Mouse (Mus musculus) intestine, postnatal 0 days (tissue): ENCODE data around the gene Clec16a. TPM values are rescaled to one million over a fixed set of nuclear protein-coding genes. Genes with fewer than 3 reads are reported as not detected.

Experiments
- ATAC-seq: fragments of 200-750 bp; cut with Nextera tagmentation; 2 replicates; pipeline ENCODE4 v1.8.0; 2017; ENCODE audit warnings: mild to moderate bottlenecking, moderate TSS enrichment, moderate library complexity
- H3K27ac ChIP-seq: fragments of 300-500 bp; sonication (generic); 2 replicates; pipeline ENCODE4 v1.5.1; 2014; ENCODE audit warnings: mild to moderate bottlenecking, low read depth, low read length, moderate library complexity
- H3K27me3 ChIP-seq: fragments of 300-500 bp; sonication (generic); replicated peaks from 2 replicates; pipeline ENCODE4 v1.6.1; 2014; ENCODE audit warnings: low read length, mixed read lengths; ENCODE audit not compliant: control insufficient read depth, insufficient read depth
- H3K36me3 ChIP-seq: fragments of 300-500 bp; sonication (generic); 2 replicates; pipeline ENCODE4 v1.6.1; 2014; ENCODE audit warnings: mild to moderate bottlenecking, moderate library complexity; ENCODE audit not compliant: control insufficient read depth, insufficient read depth
- H3K4me1 ChIP-seq: fragments of 300-500 bp; sonication (generic); replicated peaks from 2 replicates; pipeline ENCODE4 v1.6.1; 2014; ENCODE audit warnings: antibody characterized with exemption, low read length, mixed read lengths; ENCODE audit not compliant: control insufficient read depth, insufficient read depth
- H3K4me2 ChIP-seq: fragments of 300-500 bp; sonication (generic); replicated peaks from 2 replicates; pipeline ENCODE4 v1.6.1; 2014; ENCODE audit warnings: low read depth, mild to moderate bottlenecking, moderate library complexity
- H3K4me3 ChIP-seq: fragments of 300-500 bp; sonication (generic); 2 replicates; pipeline ENCODE4 v1.5.1; 2014; ENCODE audit warnings: low read depth, low read length
- H3K9ac ChIP-seq: fragments of 300-500 bp; sonication (generic); 2 replicates; pipeline ENCODE4 v1.6.1; 2014; ENCODE audit warnings: mild to moderate bottlenecking, low read depth, low read length
- H3K9me3 ChIP-seq: fragments of 300-500 bp; sonication (generic); 2 replicates; pipeline ENCODE4 v1.6.1; 2016; ENCODE audit warnings: mixed run types; ENCODE audit not compliant: control insufficient read depth
- CTCF ChIP-seq: sonication (generic); IDR thresholded peaks from 2 replicates; pipeline ENCODE4 v1.5.1; 2016; ENCODE audit warnings: low read depth, mild to moderate bottlenecking, control low read depth, antibody characterized with exemption, moderate library complexity
- WGBS: fragments of 180-500 bp; shearing (Covaris S2); extraction: QIAGEN DNeasy Blood & Tissue Kit; methylation state at CpG from one replicate; pipeline ENCODE4 v1.1.7; 2014; 5-methylcytosine and 5-hydroxymethylcytosine counted together
- polyA plus RNA-seq: library from polyadenylated mRNA; unstranded; fragments of >200 nt; fragmentation: Nextera tagmentation; extraction: Ambion mirVana; gene quantifications from 2 replicates; pipeline ENCODE4 v1.2.1, GENCODE M21; 2015

Gene Clec16a
- polyA plus RNA-seq, 1 experiment from 2014 or later, result 30.4 TPM

GRCm38 (mm10) chr16:10660526-10660925 is 115.4 kb downstream of the Clec16a start:
- Histone ChIP-seq H3K4me2 (no peak overlapping the region), H3K27me3 (no peaks in the 10 kb centered on the region), H3K4me3 (no peak overlapping the region), H3K4me1 (peaks cover 12% of the 10 kb centered on the region), H3K9ac (no peak overlapping the region), H3K9me3 (no peaks in the 10 kb centered on the region), H3K27ac (no peak overlapping the region), H3K36me3 (no peaks in the 10 kb centered on the region)
- TF ChIP-seq CTCF, result no peak
- ATAC-seq, result no peak

GRCm38 (mm10) chr16:10661385-10661784 is 116.2 kb downstream of the Clec16a start:
- TF ChIP-seq CTCF, result no peak
- H3K4me2 ChIP-seq, result no peak overlapping the region
- whole genome bisulfite sequencing, result 83% methylated on average over 2 of the region's 2 CpGs
- no peak overlapping the region for H3K9ac ChIP-seq
- ATAC-seq, result no peak
- peaks cover 7% of the 10 kb centered on the region; the same call in 1 of the 2 replicates for H3K4me1 ChIP-seq
- H3K36me3 ChIP-seq, result no peaks in the 10 kb centered on the region
- no peaks in the 10 kb centered on the region for H3K27me3 ChIP-seq
- no peak overlapping the region for H3K4me3 ChIP-seq
- no peaks in the 10 kb centered on the region for H3K9me3 ChIP-seq
- H3K27ac ChIP-seq, result no peak overlapping the region

- WGBS, result 46% methylated on average over 12 of the region's 12 CpGs
- H3K9me3 ChIP-seq, result no peaks in the 10 kb centered on the region
- no peak overlapping the region for H3K9ac ChIP-seq
- H3K27me3 ChIP-seq, result no peaks in the 10 kb centered on the region
- TF ChIP-seq CTCF, result no peak
- H3K4me1 ChIP-seq, result peaks cover 7% of the 10 kb centered on the region; the same call in 1 of the 2 replicates
- no peaks in the 10 kb centered on the region for H3K36me3 ChIP-seq
- no peak overlapping the region for H3K4me3 ChIP-seq
- peak; percentile 58 for ATAC-seq
- H3K4me2 ChIP-seq, result no peak overlapping the region
- H3K27ac ChIP-seq, result 0 out of 2 replicates have a peak overlapping the region, but pooled peaks have one; percentile 50
These were observed 119.0 kb downstream of the Clec16a start for GRCm38 (mm10) chr16:10663890-10664731.

GRCm38 (mm10) chr16:10664921-10665894 is 120.1 kb downstream of the Clec16a start:
- Histone ChIP-seq H3K4me2 (0 out of 2 replicates have a peak overlapping the region, but pooled peaks have one; percentile 13), H3K36me3 (no peaks in the 10 kb centered on the region), H3K27me3 (no peaks in the 10 kb centered on the region), H3K4me3 (no peak overlapping the region), H3K9ac (no peak overlapping the region), H3K9me3 (no peaks in the 10 kb centered on the region), H3K27ac (peak overlapping the region; percentile 50; the same call in 1 of the 2 replicates), H3K4me1 (peaks cover 7% of the 10 kb centered on the region; the same call in 1 of the 2 replicates)
- peak; percentile 86 for TF ChIP-seq CTCF
- ATAC-seq, result no peak
- WGBS, result 48% methylated on average over 12 of the region's 12 CpGs

GRCm38 (mm10) chr16:10666766-10667165 is 121.6 kb downstream of the Clec16a start:
- H3K27me3 ChIP-seq, result no peaks in the 10 kb centered on the region
- no peak overlapping the region for H3K27ac ChIP-seq
- no peaks in the 10 kb centered on the region for H3K36me3 ChIP-seq
- H3K4me2 ChIP-seq, result no peak overlapping the region
- H3K4me1 ChIP-seq, result 0 out of 2 replicates have a peak, but pooled peaks cover 4% of the 10 kb centered on the region
- no peak for TF ChIP-seq CTCF
- H3K9me3 ChIP-seq, result no peaks in the 10 kb centered on the region
- ATAC-seq, result no peak
- no peak overlapping the region for H3K4me3 ChIP-seq
- WGBS, result 79% methylated on average over 3 of the region's 3 CpGs
- H3K9ac ChIP-seq, result no peak overlapping the region

- WGBS, result 59% methylated on average over 8 of the region's 8 CpGs
- H3K4me3 ChIP-seq, result no peak overlapping the region
- H3K27ac ChIP-seq, result no peak overlapping the region
- no peak overlapping the region for H3K9ac ChIP-seq
- H3K4me1 ChIP-seq, result 0 out of 2 replicates have a peak, but pooled peaks cover 4% of the 10 kb centered on the region
- no peak for TF ChIP-seq CTCF
- no peaks in the 10 kb centered on the region for H3K36me3 ChIP-seq
- H3K9me3 ChIP-seq, result no peaks in the 10 kb centered on the region
- ATAC-seq, result no peak
- no peak overlapping the region for H3K4me2 ChIP-seq
- H3K27me3 ChIP-seq, result no peaks in the 10 kb centered on the region
These were observed 123.3 kb downstream of the Clec16a start for GRCm38 (mm10) chr16:10668453-10668852.
